ENCODE assay signal across 10 mouse cellular contexts in genomic region chr4:111597249-111597661, GRCm38 (mm10).
DNase-seq lines count a peak whose midpoint lies in the region; ATAC-seq and TF ChIP-seq lines count a peak whose summit lies in the region.
"Had no signal": no experiment of that assay in that cellular context is flagged by ENCODE, and none has a peak within 500 bp of the region (broad histone marks: within the 10 kb centered on the region; RNA-seq: fewer than 3 reads in every experiment).

No protein-coding gene starts in this region.

- no peak for TF ChIP-seq POLR2A in kidney, adult 2 months (IDR thresholded peaks at IDR 0.05; ENCODE audit: low read depth, low read length)
- no peak for TF ChIP-seq POLR2A in cerebellum, adult 2 months (IDR thresholded peaks at IDR 0.05; ENCODE audit: borderline replicate concordance, insufficient read depth, low read length)

- H3K27me3 ChIP-seq in kidney, adult 2 months (replicated peaks; ENCODE audit: control insufficient read depth, insufficient read depth, low read length) = no peaks in the 10 kb centered on the region
- no peaks in the 10 kb centered on the region; the same call in 1 of the 2 replicates for H3K27me3 ChIP-seq in cerebellum, adult 2 months (ENCODE audit: control insufficient read depth, insufficient read depth, low read length)
- no peaks in the 10 kb centered on the region for H3K27me3 ChIP-seq in lung, postnatal 0 days (replicated peaks; ENCODE audit: insufficient read depth, low read length)
- H3K27me3 ChIP-seq in stomach, embryonic 14.5 days (ENCODE audit: control insufficient read depth, insufficient read depth, low read length) = no peaks in the 10 kb centered on the region
- H3K27me3 ChIP-seq: embryonic facial prominence, embryonic 15.5 days; limb, embryonic 12.5 days had no signal

- WGBS in kidney, adult 2 months = 88% methylated on average over 2 of the region's 2 CpGs
- 23% methylated on average over 2 of the region's 2 CpGs for WGBS in cerebellum, adult 2 months
- WGBS in lung, postnatal 0 days = 74% methylated on average over 2 of the region's 2 CpGs
- 84% methylated on average over 2 of the region's 2 CpGs for WGBS in stomach, embryonic 14.5 days

- H3K9ac ChIP-seq in lung, postnatal 0 days (replicated peaks; ENCODE audit: low read depth) = no peak overlapping the region
- no peak overlapping the region for H3K9ac ChIP-seq in stomach, embryonic 14.5 days (replicated peaks; ENCODE audit: low read depth, low read length)
- H3K9ac ChIP-seq: embryonic facial prominence, embryonic 15.5 days; limb, embryonic 12.5 days had no signal

- H3K9me3 ChIP-seq in lung, postnatal 0 days (ENCODE audit: low read length) = no peaks in the 10 kb centered on the region
- H3K9me3 ChIP-seq in stomach, embryonic 14.5 days (ENCODE audit: control insufficient read depth, low read depth, low read length) = no peaks in the 10 kb centered on the region
- H3K9me3 ChIP-seq: embryonic facial prominence, embryonic 15.5 days; limb, embryonic 12.5 days had no signal

- no peak for TF ChIP-seq EP300 in lung, postnatal 0 days (IDR thresholded peaks at IDR 0.05)

- H3K27ac ChIP-seq in kidney, adult 2 months (ENCODE audit: insufficient read depth, low read depth, low read length) = no peak overlapping the region
- H3K27ac ChIP-seq in cerebellum, adult 2 months (ENCODE audit: insufficient read depth, low read length) = no peak overlapping the region
- no peak overlapping the region for H3K27ac ChIP-seq in lung, postnatal 0 days (ENCODE audit: low read length)
- no peak overlapping the region for H3K27ac ChIP-seq in stomach, embryonic 14.5 days (ENCODE audit: low read length)
- H3K27ac ChIP-seq: embryonic facial prominence, embryonic 15.5 days; limb, embryonic 12.5 days had no signal

- no peak for TF ChIP-seq CTCF in kidney, adult 2 months (conservative IDR thresholded peaks at IDR 0.05; ENCODE audit: insufficient read depth, insufficient read length, low read depth, low read length)
- TF ChIP-seq CTCF in cerebellum, adult 2 months (IDR thresholded peaks at IDR 0.05; ENCODE audit: borderline replicate concordance, insufficient read depth, low read depth, low read length) = no peak
- TF ChIP-seq CTCF in lung, postnatal 0 days (IDR thresholded peaks at IDR 0.05) = no peak

- ATAC-seq in lung, postnatal 0 days = peak; percentile 55
- ATAC-seq in stomach, embryonic 14.5 days (ENCODE audit: insufficient number of reproducible peaks, insufficient read depth, low FRiP score, low read depth) = 0 out of 2 replicates have a peak, but pooled peaks have one; percentile 46
- no peak for ATAC-seq in erythroid progenitor cell, adult 5-6 weeks (replicated peaks; ENCODE audit: low FRiP score, poor library complexity, severe bottlenecking)

- DNase-seq in kidney, adult 2 months = peak; percentile 6
- no peak for DNase-seq in kidney, adult 18-20 months
- peak; percentile 8 to 17 for DNase-seq in cerebellum, adult 2 months
- DNase-seq in heart, postnatal 25 days (ENCODE audit: low spot score) = peak; percentile 4
- peak; percentile 46 for DNase-seq in lung, postnatal 0 days (ENCODE audit: low spot score)
- no peak for DNase-seq in testis, postnatal 14 days (ENCODE audit: low spot score)

- no peaks in the 10 kb centered on the region for H3K4me1 ChIP-seq in kidney, adult 2 months (ENCODE audit: control insufficient read depth, insufficient read depth, low read length)
- H3K4me1 ChIP-seq in cerebellum, adult 2 months (ENCODE audit: control insufficient read depth, insufficient read depth, low read length) = peaks cover 4% of the 10 kb centered on the region; the same call in 1 of the 2 replicates
- no peaks in the 10 kb centered on the region; the same call in 1 of the 2 replicates for H3K4me1 ChIP-seq in lung, postnatal 0 days (ENCODE audit: insufficient read depth, low read depth, low read length)
- H3K4me1 ChIP-seq in stomach, embryonic 14.5 days (ENCODE audit: control insufficient read depth, insufficient read depth, low read length) = no peaks in the 10 kb centered on the region
- H3K4me1 ChIP-seq: limb, embryonic 12.5 days had no signal

- H3K36me3 ChIP-seq in kidney, adult 2 months (ENCODE audit: control insufficient read depth, insufficient read depth, low read length) = no peaks in the 10 kb centered on the region
- no peaks in the 10 kb centered on the region for H3K36me3 ChIP-seq in lung, postnatal 0 days (ENCODE audit: insufficient read depth, low read length)
- no peaks in the 10 kb centered on the region for H3K36me3 ChIP-seq in stomach, embryonic 14.5 days (ENCODE audit: control insufficient read depth, insufficient read depth, low read length)
- H3K36me3 ChIP-seq: embryonic facial prominence, embryonic 15.5 days; limb, embryonic 12.5 days had no signal

- H3K4me2 ChIP-seq in lung, postnatal 0 days (replicated peaks; ENCODE audit: low read depth, low read length) = no peak overlapping the region
- no peak overlapping the region for H3K4me2 ChIP-seq in stomach, embryonic 14.5 days (replicated peaks; ENCODE audit: low read depth, low read length)
- H3K4me2 ChIP-seq: embryonic facial prominence, embryonic 15.5 days; limb, embryonic 12.5 days had no signal

- H3K4me3 ChIP-seq in kidney, adult 2 months (ENCODE audit: insufficient read depth, low read depth, low read length) = no peak overlapping the region
- no peak overlapping the region for H3K4me3 ChIP-seq in cerebellum, adult 2 months (replicated peaks; ENCODE audit: insufficient read depth, low read depth, low read length)
- no peak overlapping the region for H3K4me3 ChIP-seq in lung, postnatal 0 days (ENCODE audit: low read depth, low read length)
- H3K4me3 ChIP-seq in stomach, embryonic 14.5 days (ENCODE audit: low read depth, low read length) = no peak overlapping the region
- H3K4me3 ChIP-seq: embryonic facial prominence, embryonic 15.5 days; limb, embryonic 12.5 days had no signal

- intact Hi-C loops in heart, postnatal 25 days (cut with DNase I) = no loop called here

Comparison
In these comparisons a context has a peak if more than half of its experiments do, and no peak if none do; other contexts are left out.
1. DNase-seq: peak in kidney, adult 2 months (single experiment), cerebellum, adult 2 months (2 of 2), heart, postnatal 25 days (single experiment) and lung, postnatal 0 days (single experiment); none in kidney, adult 18-20 months (single experiment) and testis, postnatal 14 days (single experiment).